Mouse (Mus musculus) megakaryocyte, adult 5-6 weeks (primary cell): ENCODE results near the gene Scarf2. TPM values are rescaled to one million over a fixed set of nuclear protein-coding genes. Genes with fewer than 3 reads are reported as not detected.

Source experiments
- ATAC-seq: 2 replicates; pipeline ENCODE4 v1.8.0; 2016; ENCODE audit warnings: mild to moderate bottlenecking, inconsistent platforms; ENCODE audit not compliant: poor library complexity, severe bottlenecking
- total RNA-seq, 2 experiments: library from RNA; stranded (forward) in 1 of 2; stranded (reverse) in 1 of 2; fragments of 153-499, 151-499 nt in 1 of 2; fragments of 221-1000, 200-1000 nt in 1 of 2; gene quantifications; 2 replicates each; pipeline versions ENCODE4 v1.2.3 to v1.2.4; 2015 to 2017

Gene Scarf2
- total RNA-seq, 2 experiments from 2014 or later: 0.07 TPM; not detected in 1

- no peak for ATAC-seq
These were observed 1.5 kb downstream of the Scarf2 start for GRCm38 (mm10) chr16:17798321-17799180.

GRCm38 (mm10) chr16:17799584-17799983, 2.5 kb downstream of the Scarf2 start:
- ATAC-seq: no peak

GRCm38 (mm10) chr16:17801777-17802455, 4.8 kb downstream of the Scarf2 start:
- ATAC-seq: no peak

- no peak for ATAC-seq
These were observed 5.4 kb downstream of the Scarf2 start for GRCm38 (mm10) chr16:17802456-17802838.

GRCm38 (mm10) chr16:17802839-17803674, 6.0 kb downstream of the Scarf2 start:
- peak; percentile 43; the same call in 1 of the 2 replicates for ATAC-seq

- no peak for ATAC-seq
These were observed 6.8 kb downstream of the Scarf2 start for GRCm38 (mm10) chr16:17803675-17804448.

GRCm38 (mm10) chr16:17804449-17804912, 7.4 kb downstream of the Scarf2 start:
- no peak for ATAC-seq

- no peak for ATAC-seq
These were observed 7.9 kb downstream of the Scarf2 start for GRCm38 (mm10) chr16:17804982-17805381.

GRCm38 (mm10) chr16:17806581-17807191, 9.6 kb downstream of the Scarf2 start:
- ATAC-seq: no peak

GRCm38 (mm10) chr16:17807192-17808009, 10.3 kb downstream of the Scarf2 start:
- ATAC-seq: peak; percentile 86

GRCm38 (mm10) chr16:17809125-17809524, 12.0 kb downstream of the Scarf2 start:
- no peak for ATAC-seq

GRCm38 (mm10) chr16:17809711-17810110, 12.6 kb downstream of the Scarf2 start:
- ATAC-seq: no peak

- ATAC-seq: no peak
These were observed 15.0 kb downstream of the Scarf2 start for GRCm38 (mm10) chr16:17812120-17812519.

- ATAC-seq: no peak
These were observed 16.1 kb downstream of the Scarf2 start for GRCm38 (mm10) chr16:17813173-17813572.

- peak; percentile 90 for ATAC-seq
These were observed 18.6 kb downstream of the Scarf2 start for GRCm38 (mm10) chr16:17815411-17816402.

- no peak for ATAC-seq
These were observed 19.4 kb downstream of the Scarf2 start for GRCm38 (mm10) chr16:17816528-17816927.

- no peak for ATAC-seq
These were observed 29.4 kb downstream of the Scarf2 start for GRCm38 (mm10) chr16:17826500-17826899.

GRCm38 (mm10) chr16:17828229-17828628, 31.1 kb downstream of the Scarf2 start:
- ATAC-seq: no peak
